Mouse (Mus musculus): ENCODE measurements around the gene 4930518I15Rik. TPM values are rescaled to one million over a fixed set of nuclear protein-coding genes. Genes with fewer than 3 reads are reported as not detected.

The 4930518I15Rik gene
- polyA plus RNA-seq, 1 experiment from 2014 or later: 14.0 TPM

GRCm38 (mm10) chr2:156874047-156874759 lies 16.5 kb upstream of the 4930518I15Rik start:
- no peak overlapping the region for H3K9ac ChIP-seq
- H3K27me3 ChIP-seq: no peaks in the 10 kb centered on the region
- H3K9me3 ChIP-seq (replicated peaks): no peaks in the 10 kb centered on the region
- no peak overlapping the region for H3K4me3 ChIP-seq
- H3K4me2 ChIP-seq: no peak overlapping the region
- peaks cover 55% of the 10 kb centered on the region for H3K36me3 ChIP-seq (ENCODE audit: poor library complexity, severe bottlenecking)
- no peak for ATAC-seq
- WGBS: 93% methylated on average over 8 of the region's 8 CpGs
- no peaks in the 10 kb centered on the region for H3K4me1 ChIP-seq
- H3K27ac ChIP-seq: no peak overlapping the region

DNA sequence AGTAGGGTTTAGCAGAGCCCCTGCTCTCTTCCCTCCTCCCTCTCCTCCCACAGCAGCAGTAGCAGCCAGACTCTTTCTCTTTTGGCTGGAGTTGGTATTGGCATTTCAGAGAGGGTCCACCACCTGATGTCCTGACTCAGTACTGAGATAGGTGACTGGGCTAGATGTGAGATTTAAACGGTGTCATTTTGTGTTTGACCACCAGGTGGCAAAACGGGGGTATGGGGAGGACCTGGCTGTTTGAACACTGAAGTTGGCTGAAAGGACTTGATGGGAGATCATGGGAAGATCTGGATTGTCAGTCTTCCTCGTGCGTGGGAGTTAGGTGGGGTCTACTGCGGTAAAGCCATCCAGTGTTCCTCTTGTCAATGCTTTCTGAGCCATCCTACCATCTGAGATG lies 15.9 kb upstream of the 4930518I15Rik start:
- Histone ChIP-seq H3K9me3 (replicated peaks) (no peaks in the 10 kb centered on the region), H3K4me3 (no peak overlapping the region), H3K9ac (no peak overlapping the region), H3K4me1 (no peaks in the 10 kb centered on the region), H3K27me3 (no peaks in the 10 kb centered on the region), H3K27ac (no peak overlapping the region), H3K36me3 (ENCODE audit: poor library complexity, severe bottlenecking) (peaks cover 60% of the 10 kb centered on the region), H3K4me2 (no peak overlapping the region)
- ATAC-seq: no peak
- WGBS: 31% methylated on average over 5 of the region's 5 CpGs

- H3K27ac ChIP-seq: no peak overlapping the region
- no peak overlapping the region for H3K4me3 ChIP-seq
- no peaks in the 10 kb centered on the region for H3K27me3 ChIP-seq
- H3K4me1 ChIP-seq: peaks cover under 1% of the 10 kb centered on the region; the same call in 1 of the 2 replicates
- H3K4me2 ChIP-seq: no peak overlapping the region
- WGBS: 55% methylated on average over 6 of the region's 6 CpGs
- no peak overlapping the region for H3K9ac ChIP-seq
- no peaks in the 10 kb centered on the region for H3K9me3 ChIP-seq (replicated peaks)
- peaks cover 90% of the 10 kb centered on the region for H3K36me3 ChIP-seq (ENCODE audit: poor library complexity, severe bottlenecking)
- ATAC-seq: no peak
These were observed 12.8 kb upstream of the 4930518I15Rik start for GRCm38 (mm10) chr2:156870519-156870918.

- H3K27me3 ChIP-seq: no peaks in the 10 kb centered on the region
- no peak overlapping the region for H3K4me2 ChIP-seq
- no peak overlapping the region for H3K4me3 ChIP-seq
- peaks cover 85% of the 10 kb centered on the region for H3K36me3 ChIP-seq (ENCODE audit: poor library complexity, severe bottlenecking)
- ATAC-seq: no peak
- H3K27ac ChIP-seq: no peak overlapping the region
- H3K9me3 ChIP-seq (replicated peaks): no peaks in the 10 kb centered on the region
- H3K4me1 ChIP-seq: peaks cover 9% of the 10 kb centered on the region; the same call in 1 of the 2 replicates
- H3K9ac ChIP-seq: no peak overlapping the region
- WGBS: 93% methylated on average over 7 of the region's 7 CpGs
These were observed 11.8 kb upstream of the 4930518I15Rik start for GRCm38 (mm10) chr2:156869554-156869953.

- Histone ChIP-seq H3K27me3 (no peaks in the 10 kb centered on the region), H3K36me3 (ENCODE audit: poor library complexity, severe bottlenecking) (peaks cover 79% of the 10 kb centered on the region), H3K9me3 (replicated peaks) (no peaks in the 10 kb centered on the region), H3K27ac (no peak overlapping the region), H3K9ac (no peak overlapping the region), H3K4me2 (no peak overlapping the region), H3K4me3 (no peak overlapping the region), H3K4me1 (peaks cover 15% of the 10 kb centered on the region)
- 90% methylated on average over 8 of the region's 8 CpGs for WGBS
- no peak for ATAC-seq
These were observed 11.2 kb upstream of the 4930518I15Rik start for GRCm38 (mm10) chr2:156868994-156869393.

GRCm38 (mm10) chr2:156864481-156864880 lies 6.7 kb upstream of the 4930518I15Rik start:
- H3K27ac ChIP-seq: no peak overlapping the region
- H3K4me3 ChIP-seq: peak overlapping the region; percentile 67
- H3K9ac ChIP-seq: no peak overlapping the region
- peaks cover 31% of the 10 kb centered on the region for H3K4me1 ChIP-seq
- peaks cover 43% of the 10 kb centered on the region for H3K36me3 ChIP-seq (ENCODE audit: poor library complexity, severe bottlenecking)
- H3K27me3 ChIP-seq: no peaks in the 10 kb centered on the region
- WGBS: 74% methylated on average over 3 of the region's 3 CpGs
- no peaks in the 10 kb centered on the region for H3K9me3 ChIP-seq (replicated peaks)
- ATAC-seq: no peak
- H3K4me2 ChIP-seq: peak overlapping the region; percentile 96

- 4% methylated on average over 28 of the region's 28 CpGs for WGBS
- no peak for ATAC-seq
- peaks cover 31% of the 10 kb centered on the region for H3K4me1 ChIP-seq
- H3K36me3 ChIP-seq (ENCODE audit: poor library complexity, severe bottlenecking): peaks cover 41% of the 10 kb centered on the region
- peak overlapping the region; percentile 96 for H3K4me2 ChIP-seq
- H3K4me3 ChIP-seq: peak overlapping the region; percentile 67
- H3K9me3 ChIP-seq (replicated peaks): no peaks in the 10 kb centered on the region
- H3K27ac ChIP-seq: peak overlapping the region; percentile 86
- H3K27me3 ChIP-seq: no peaks in the 10 kb centered on the region
- H3K9ac ChIP-seq: peak overlapping the region; percentile 98
These were observed 5.9 kb upstream of the 4930518I15Rik start for GRCm38 (mm10) chr2:156863487-156864160.

GRCm38 (mm10) chr2:156862772-156863486 lies 5.2 kb upstream of the 4930518I15Rik start, which contains the start of gene Rab5if:
Gene Rab5if (plus strand): TSS chr2:156863128.
- Histone ChIP-seq H3K4me2 (peak within 1 kb of the TSS; percentile 96), H3K4me1 (peaks cover 31% of the 10 kb centered on the region), H3K9ac (peak within 1 kb of the TSS; percentile 98), H3K36me3 (ENCODE audit: poor library complexity, severe bottlenecking) (peaks cover 41% of the 10 kb centered on the region), H3K27me3 (no peaks in the 10 kb centered on the region), H3K9me3 (replicated peaks) (no peaks in the 10 kb centered on the region), H3K27ac (peak within 1 kb of the TSS; percentile 96), H3K4me3 (peak within 1 kb of the TSS; percentile 67)
- WGBS: under 1% methylated on average over 98 of the region's 98 CpGs
- peak; percentile 97 for ATAC-seq

GRCm38 (mm10) chr2:156862041-156862717 lies 4.4 kb upstream of the 4930518I15Rik start:
- WGBS: under 1% methylated on average over 19 of the region's 19 CpGs
- ATAC-seq: no peak; the same call in 1 of the 2 replicates
- no peaks in the 10 kb centered on the region for H3K27me3 ChIP-seq

DNA sequence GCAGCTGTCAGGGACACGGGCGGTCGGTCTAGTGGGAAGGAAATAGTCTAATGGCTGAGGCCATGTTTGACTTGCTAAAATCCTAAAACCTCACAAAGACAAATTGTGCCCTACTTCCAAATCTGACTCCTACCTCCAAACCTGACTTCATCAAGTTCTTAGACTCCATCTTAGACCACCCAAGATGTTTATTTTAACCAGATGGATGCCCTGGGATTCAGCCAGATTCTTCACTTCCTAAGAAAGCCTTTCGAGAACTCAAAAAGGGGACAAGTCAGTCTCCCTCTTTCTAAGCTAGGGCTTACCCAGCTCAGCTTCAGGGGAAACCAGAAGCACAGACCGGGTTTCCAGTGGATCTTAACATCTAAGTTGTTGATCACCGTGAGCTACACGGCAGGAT lies 925 bp upstream of the 4930518I15Rik start:
- Histone ChIP-seq H3K4me2 (no peak overlapping the region), H3K4me3 (no peak overlapping the region), H3K27ac (no peak overlapping the region), H3K9ac (no peak overlapping the region), H3K27me3 (no peaks in the 10 kb centered on the region), H3K36me3 (ENCODE audit: poor library complexity, severe bottlenecking) (peaks cover 39% of the 10 kb centered on the region), H3K9me3 (replicated peaks) (no peaks in the 10 kb centered on the region), H3K4me1 (peaks cover 18% of the 10 kb centered on the region)
- no peak for ATAC-seq
- WGBS: 94% methylated on average over 7 of the region's 7 CpGs

More at GRCm38 (mm10) chr2:156862041-156862717, 4.4 kb upstream of the 4930518I15Rik start:
- H3K4me1 ChIP-seq: peaks cover 31% of the 10 kb centered on the region
- peaks cover 40% of the 10 kb centered on the region for H3K36me3 ChIP-seq (ENCODE audit: poor library complexity, severe bottlenecking)
- peak overlapping the region; percentile 90 for H3K4me2 ChIP-seq
- H3K9ac ChIP-seq: peak overlapping the region; percentile 98
- H3K4me3 ChIP-seq: peak overlapping the region; percentile 67
- no peaks in the 10 kb centered on the region for H3K9me3 ChIP-seq (replicated peaks)
- peak overlapping the region; percentile 96 for H3K27ac ChIP-seq

GRCm38 (mm10) chr2:156857385-156857791 lies 358 bp downstream of the 4930518I15Rik start:
- peaks cover 15% of the 10 kb centered on the region for H3K4me1 ChIP-seq
- ATAC-seq: no peak
- 82% methylated on average over 3 of the region's 3 CpGs for WGBS
- H3K9me3 ChIP-seq (replicated peaks): no peaks in the 10 kb centered on the region
- H3K27me3 ChIP-seq: no peaks in the 10 kb centered on the region
- no peak overlapping the region for H3K27ac ChIP-seq
- H3K36me3 ChIP-seq (ENCODE audit: poor library complexity, severe bottlenecking): peaks cover 45% of the 10 kb centered on the region
- H3K4me2 ChIP-seq: no peak overlapping the region
- no peak overlapping the region for H3K4me3 ChIP-seq
- no peak overlapping the region; the same call in 1 of the 2 replicates for H3K9ac ChIP-seq
